Mouse (Mus musculus): ENCODE data around the gene Stxbp5.

DNA sequence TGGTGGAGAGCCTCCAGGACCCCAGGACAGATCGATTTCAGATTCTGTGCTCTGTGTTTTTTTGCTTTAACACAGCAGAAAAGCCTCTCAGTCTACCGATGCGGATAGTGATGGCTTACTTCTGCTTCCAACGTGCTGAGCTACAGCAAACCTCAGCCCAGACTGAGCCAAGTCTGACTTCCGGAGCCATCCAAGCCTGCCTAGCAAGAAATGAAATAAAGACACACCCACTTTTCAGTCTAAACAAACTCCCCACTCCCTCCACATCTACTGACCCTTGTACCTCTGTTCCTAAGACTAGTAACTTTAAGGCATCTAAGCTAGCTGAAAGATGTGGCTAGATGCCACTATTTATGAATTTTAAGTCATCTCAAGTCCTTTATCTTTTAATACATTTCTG is 182.8 kb downstream of the Stxbp5 start:
- TF ChIP-seq POLR2A (IDR thresholded peaks at IDR 0.05; ENCODE audit: low read depth, low read length) (no peak), CTCF (IDR thresholded peaks at IDR 0.05; ENCODE audit: extremely low read depth, insufficient read depth, insufficient read length, insufficient replicate concordance) (no peak)

Measured in spleen, adult 2 months (tissue).